Mouse (Mus musculus) testis, postnatal 14 days (tissue): ENCODE measurements around the gene Lrrc58.

Experiments used
- DNase-seq: peaks from one replicate; pipeline ENCODE4 v3.0.0; 2021; ENCODE audit warnings: low spot score

Gene Lrrc58

DNA sequence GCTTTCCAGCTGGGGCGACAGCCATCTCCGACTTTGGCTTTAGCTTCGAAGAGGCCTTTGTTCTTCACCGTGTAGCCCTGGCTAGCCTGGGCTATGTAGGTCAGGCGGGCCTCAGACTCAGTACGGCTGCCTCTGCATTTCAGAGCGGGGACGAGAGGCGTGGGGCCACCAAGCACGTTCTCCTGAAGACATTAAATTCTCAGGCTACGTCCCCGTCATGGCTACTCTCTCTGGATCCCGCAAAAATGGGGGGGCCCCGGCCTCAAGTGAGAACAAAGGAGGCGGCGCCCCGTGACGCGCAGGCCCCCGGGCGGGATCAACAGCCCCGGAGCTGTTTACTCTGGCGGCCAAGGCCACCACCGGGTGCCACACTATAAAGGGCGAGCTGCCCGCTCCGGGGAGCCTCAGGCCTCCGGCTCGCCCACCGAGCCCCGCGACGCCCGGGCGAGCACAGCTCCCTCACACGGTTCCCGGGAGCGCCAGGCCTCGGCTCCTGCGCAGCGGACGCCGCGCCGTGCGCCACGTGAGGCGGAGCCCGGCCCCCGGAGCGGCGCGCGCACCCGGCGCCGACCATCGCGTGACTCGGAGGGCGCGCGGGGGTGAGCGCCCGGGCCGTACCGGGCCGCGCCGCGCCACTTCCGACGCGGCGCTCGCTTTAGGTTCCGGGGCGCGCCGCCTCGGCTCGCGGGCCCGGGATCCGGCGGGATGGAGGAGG is at the start of gene Lrrc58:
Gene Lrrc58 (plus strand): TSS at position 599 of the 715 bp plus-strand sequence.
- peak; percentile 86 for DNase-seq

- no peak for DNase-seq
Observed at GRCm38 (mm10) chr16:37823949-37824348, 44.2 kb upstream of the Lrrc58 start.

DNA sequence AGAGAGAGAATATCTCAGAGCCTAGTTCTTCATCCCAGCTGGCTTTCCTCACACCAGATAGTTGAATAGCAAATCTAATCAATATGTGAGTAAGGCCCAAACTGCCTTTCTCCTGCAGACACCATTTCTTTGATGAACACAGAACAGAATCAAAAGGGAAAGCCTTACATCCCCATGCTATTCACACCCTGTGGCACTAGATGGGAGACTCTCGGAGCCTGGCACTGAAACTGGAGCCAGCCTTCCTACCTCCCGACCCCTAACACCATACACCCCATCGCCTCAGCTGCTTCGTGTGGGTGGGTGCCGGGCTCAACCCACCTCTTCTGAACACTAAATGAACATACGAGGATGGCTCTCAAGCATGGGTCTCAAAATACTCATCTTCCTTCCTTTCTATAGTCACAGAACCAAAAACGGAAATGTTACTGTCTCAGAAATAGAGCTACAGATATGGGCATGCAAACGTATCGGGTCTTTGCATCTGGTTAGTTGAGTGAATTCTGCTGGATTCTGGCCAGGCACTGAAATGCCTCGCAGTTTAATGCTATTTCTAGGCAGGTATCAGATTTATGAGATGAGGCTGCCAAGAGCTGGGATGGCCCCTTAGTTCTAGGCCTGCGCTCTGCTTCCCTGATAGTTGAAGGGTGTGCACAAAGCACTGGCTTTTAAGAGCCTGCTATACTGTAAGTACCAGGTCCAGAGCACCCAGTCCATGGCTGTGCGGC is 43.2 kb upstream of the Lrrc58 start:
- DNase-seq = no peak

- DNase-seq = no peak
Observed at GRCm38 (mm10) chr16:37826286-37826685, 41.9 kb upstream of the Lrrc58 start.

GRCm38 (mm10) chr16:37831041-37831440 is 37.1 kb upstream of the Lrrc58 start:
- DNase-seq = no peak

DNA sequence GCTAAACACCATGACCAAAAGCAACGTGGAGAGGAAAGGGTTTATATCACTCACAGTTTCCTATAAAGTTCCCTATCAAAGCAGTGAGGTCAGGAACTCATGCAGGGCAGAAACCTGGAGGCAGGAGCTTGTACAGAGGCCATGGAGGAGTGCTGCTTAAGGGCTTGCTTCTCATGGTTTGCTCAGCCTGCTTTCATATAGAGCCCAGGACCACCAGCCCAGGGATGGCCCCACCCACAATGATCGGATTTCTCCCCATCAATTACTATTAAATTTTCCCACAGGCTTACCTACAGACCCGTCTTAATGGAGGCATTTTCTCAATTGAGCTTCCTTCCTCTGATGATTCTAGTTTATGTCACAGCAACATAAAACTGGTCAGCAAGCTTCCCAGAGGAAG is 30.6 kb upstream of the Lrrc58 start:
- no peak for DNase-seq

GRCm38 (mm10) chr16:37842439-37842838 is 25.8 kb upstream of the Lrrc58 start:
- no peak for DNase-seq

GRCm38 (mm10) chr16:37843740-37844139 is 24.4 kb upstream of the Lrrc58 start:
- DNase-seq = no peak

DNA sequence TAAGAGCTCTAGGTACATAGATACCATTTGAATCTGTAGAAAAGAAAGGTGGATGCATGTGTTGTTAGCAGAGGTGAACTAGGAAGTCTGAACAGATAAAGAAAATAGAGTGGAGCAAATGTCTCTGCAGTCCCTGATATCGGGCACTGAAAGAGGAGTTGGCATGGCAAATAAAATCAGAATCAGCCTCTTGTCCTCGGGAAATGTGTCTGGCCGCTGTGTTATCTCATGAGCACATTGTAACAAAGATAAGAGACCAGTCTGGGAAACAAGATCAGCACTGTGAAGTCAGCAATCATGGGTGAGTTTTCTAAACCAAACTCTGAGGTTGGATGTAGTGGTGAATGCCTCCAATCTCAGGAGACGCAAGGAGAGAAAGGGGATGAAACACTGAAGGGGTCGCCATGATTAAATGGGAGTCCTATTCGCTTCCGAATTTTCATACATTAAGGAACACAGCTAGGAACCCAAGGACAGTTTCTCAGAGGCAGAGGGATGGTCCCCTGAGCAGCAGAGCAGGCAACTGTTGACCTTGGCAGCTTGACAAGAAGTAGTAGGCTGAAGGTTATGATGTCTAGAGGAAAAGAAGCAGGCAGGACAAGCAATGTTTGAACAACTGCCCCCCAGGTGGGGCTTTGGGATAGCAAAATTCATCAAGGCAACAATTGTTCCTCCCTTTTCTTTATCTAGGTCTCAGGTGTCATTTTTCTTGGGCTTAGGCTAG is 22.8 kb upstream of the Lrrc58 start:
- DNase-seq = peak; percentile 44

GRCm38 (mm10) chr16:37847081-37847480 is 21.1 kb upstream of the Lrrc58 start:
- DNase-seq = no peak

GRCm38 (mm10) chr16:37851366-37851765 is 16.8 kb upstream of the Lrrc58 start:
- no peak for DNase-seq

GRCm38 (mm10) chr16:37853279-37853678 is 14.9 kb upstream of the Lrrc58 start:
- DNase-seq = no peak

- DNase-seq = no peak
Observed at GRCm38 (mm10) chr16:37854054-37854453, 14.1 kb upstream of the Lrrc58 start.

DNA sequence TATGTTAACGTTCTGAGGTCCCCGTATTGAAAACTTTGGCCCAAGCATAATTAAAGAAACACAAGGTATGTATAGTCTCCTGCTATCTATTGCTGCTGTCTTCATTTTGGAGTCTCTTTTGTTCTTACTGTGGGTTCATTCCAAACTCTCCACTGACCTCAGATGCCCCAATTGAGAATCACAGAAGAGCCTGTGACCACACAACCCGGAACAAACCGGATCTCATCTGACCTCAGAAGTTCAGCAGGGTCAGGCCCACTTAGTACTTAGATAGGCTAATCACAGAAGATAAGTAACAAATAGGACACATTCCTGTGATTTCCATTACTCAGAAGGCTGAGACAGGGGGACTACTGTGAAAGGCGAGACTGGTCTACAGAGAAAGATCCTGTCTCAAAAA is 13.6 kb upstream of the Lrrc58 start:
- DNase-seq = peak; percentile 52

DNA sequence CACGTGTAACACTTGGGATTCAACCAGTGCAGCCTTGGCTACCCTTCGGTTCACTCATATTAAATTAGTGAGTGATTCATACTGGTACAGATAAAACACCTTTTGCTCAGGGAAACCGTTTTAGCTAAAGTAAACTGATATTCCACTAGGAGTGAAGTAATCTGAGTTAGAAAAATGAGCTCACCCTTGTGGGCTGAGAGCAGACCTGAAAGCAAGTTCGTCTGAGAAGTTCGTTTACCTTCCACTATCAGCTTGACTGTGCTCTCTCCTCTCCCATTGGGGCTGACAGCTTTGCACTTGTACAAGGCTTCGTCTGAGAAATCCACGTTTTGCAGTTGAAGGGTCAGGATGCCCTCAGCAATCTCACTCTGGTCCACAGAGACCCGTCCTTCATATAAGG is 12.6 kb upstream of the Lrrc58 start:
- DNase-seq = no peak

DNA sequence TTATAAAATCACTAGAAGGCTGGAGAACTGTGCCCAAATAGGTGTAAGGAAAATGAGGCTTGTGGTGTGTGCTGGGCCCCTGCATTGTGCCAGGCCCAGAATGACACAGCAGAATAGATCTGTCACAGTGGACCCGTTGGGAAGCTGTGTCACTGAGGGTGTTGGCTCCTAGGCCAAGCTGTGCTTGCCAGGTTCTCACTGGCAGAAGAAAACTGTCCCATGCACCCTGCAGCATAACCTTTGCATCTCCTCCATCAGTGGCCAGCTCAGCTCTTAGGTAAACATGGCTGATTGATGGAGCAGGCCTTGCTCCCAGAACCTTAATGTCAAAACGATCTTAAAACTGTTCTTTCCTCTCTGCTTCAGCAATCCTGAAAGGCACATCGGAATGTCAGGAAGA is 11.9 kb upstream of the Lrrc58 start:
- DNase-seq = no peak

DNA sequence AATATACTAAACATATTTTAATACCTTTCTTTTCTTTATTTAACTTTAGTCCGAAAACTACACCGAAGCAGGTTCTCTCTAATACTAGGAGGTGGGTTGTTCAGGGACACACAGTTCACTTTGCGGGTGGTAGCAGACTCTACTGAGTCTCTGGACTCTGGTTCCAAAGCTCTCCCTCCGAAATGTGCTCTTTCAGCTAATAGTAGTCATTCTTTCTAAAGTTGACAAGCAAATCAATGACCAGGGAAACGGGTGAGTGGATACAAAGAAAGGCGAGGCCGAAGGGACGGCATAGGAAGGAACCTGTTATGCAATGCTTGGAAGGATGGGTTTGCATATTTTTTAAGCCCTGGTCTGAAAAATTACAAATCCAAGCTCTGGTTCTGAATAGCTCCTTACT is 10.7 kb upstream of the Lrrc58 start:
- no peak for DNase-seq

DNA sequence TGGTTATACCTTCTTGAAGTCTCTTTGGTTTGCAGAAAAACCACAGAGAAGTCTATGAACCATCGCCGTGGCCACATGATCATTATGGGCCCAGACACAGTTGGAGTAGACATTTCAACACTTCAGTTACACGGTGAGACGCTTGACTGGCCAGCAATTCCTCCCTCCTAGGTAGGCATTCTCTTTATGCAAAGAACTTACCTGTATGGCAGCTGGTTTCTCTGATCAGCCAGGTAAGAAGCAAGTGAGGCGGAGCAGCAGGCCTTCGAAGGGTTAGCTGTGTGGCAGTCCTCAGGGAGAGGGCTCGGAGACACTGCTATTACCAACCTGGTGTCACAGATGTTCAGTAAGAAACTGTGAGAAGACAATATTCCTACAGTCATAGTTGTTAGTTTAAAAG is 8.0 kb upstream of the Lrrc58 start:
- no peak for DNase-seq

GRCm38 (mm10) chr16:37861029-37861428 is 7.2 kb upstream of the Lrrc58 start, which contains the start of gene Gm36028:
TSS of gene Gm36028 (minus strand) at chr16:37861146.
- DNase-seq = no peak

DNA sequence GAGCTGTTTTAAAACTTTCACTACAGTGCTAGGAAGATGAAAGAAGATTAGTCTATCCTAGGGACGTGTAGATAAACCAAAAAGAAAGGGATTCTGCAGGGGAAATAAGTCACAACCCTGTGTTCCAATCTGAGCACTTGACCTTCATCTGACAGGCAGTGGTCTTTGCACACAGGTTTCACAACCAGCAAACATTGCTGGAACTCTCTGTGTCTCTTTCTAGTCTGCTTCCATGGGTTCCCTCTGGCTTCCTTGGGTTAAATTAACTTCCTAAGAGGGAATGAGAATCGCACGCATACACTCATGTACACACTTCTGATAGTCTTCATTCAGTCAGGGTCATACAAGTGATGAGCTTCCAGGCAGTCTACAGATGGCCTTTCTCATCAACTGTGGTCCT is 4.3 kb upstream of the Lrrc58 start:
- no peak for DNase-seq

GRCm38 (mm10) chr16:37865841-37866240 is 2.3 kb upstream of the Lrrc58 start:
- DNase-seq = no peak

- DNase-seq = peak; percentile 81
Observed at GRCm38 (mm10) chr16:37868506-37869469, 599 bp downstream of the Lrrc58 start.
